Mouse (Mus musculus): ENCODE measurements around the gene R3hdml. TPM values are rescaled to one million over a fixed set of nuclear protein-coding genes. Genes with fewer than 3 reads are reported as not detected.
A peak's percentile ranks its signal among the peaks of the same experiment; 100 is the strongest.

R3hdml gene
- polyA plus RNA-seq (2014; fragmentation: Nextera tagmentation; extraction: Ambion mirVana) = 0.26 and 0.29 TPM in 2 replicates

DNA sequence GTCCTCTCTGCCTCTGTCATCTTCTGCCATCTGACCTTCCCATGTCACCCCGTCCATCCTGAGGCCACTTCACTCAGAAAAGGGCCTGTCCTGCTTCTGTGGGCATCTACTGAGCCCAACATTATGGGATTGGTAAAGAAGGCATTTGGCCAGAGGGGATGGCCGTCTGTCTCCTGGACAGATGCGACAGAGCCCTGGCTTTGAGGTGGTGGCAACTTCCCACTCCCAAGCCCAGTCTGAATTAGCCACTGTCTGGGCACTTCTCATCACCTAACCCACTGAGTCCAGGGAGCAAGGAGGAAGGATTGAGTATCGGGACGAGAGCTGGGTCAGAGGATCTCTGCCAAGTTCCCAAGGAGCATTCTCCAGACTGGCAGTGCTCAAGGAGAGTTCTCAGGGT is at the start of gene R3hdml:
TSS of gene R3hdml (plus strand) at position 301 of the 400 bp plus-strand sequence.
- H3K4me2 ChIP-seq (replicated peaks) = no peak within 1 kb of the TSS
- no peak for DNase-seq (ENCODE audit: low spot score)
- H3K9me3 ChIP-seq (ENCODE audit: control insufficient read depth, low read length) = no peaks in the 10 kb centered on the region
- H3K27ac ChIP-seq = no peak within 1 kb of the TSS
- 76% methylated on average over 5 of the region's 5 CpGs for WGBS
- ATAC-seq (ENCODE audit: low FRiP score) = no peak
- no peak within 1 kb of the TSS for H3K9ac ChIP-seq
- no peak within 1 kb of the TSS for H3K4me3 ChIP-seq (replicated peaks; ENCODE audit: low read length)
- H3K27me3 ChIP-seq (ENCODE audit: control insufficient read depth, insufficient read depth, low read length) = no peaks in the 10 kb centered on the region
- H3K36me3 ChIP-seq (replicated peaks; ENCODE audit: control insufficient read depth, insufficient read depth) = no peaks in the 10 kb centered on the region
- H3K4me1 ChIP-seq (replicated peaks; ENCODE audit: control insufficient read depth, insufficient read depth, low read length) = no peaks in the 10 kb centered on the region

- no peak overlapping the region for H3K27ac ChIP-seq
- ATAC-seq (ENCODE audit: low FRiP score) (no peak), DNase-seq (ENCODE audit: low spot score) (no peak)
- H3K4me3 ChIP-seq (replicated peaks; ENCODE audit: low read length) = no peak overlapping the region
- no peaks in the 10 kb centered on the region for H3K27me3 ChIP-seq (ENCODE audit: control insufficient read depth, insufficient read depth, low read length)
- no peak overlapping the region for H3K4me2 ChIP-seq (replicated peaks)
- peaks cover 27% of the 10 kb centered on the region for H3K36me3 ChIP-seq (replicated peaks; ENCODE audit: control insufficient read depth, insufficient read depth)
- WGBS = 67% methylated on average over 6 of the region's 6 CpGs
- no peak overlapping the region for H3K9ac ChIP-seq
- H3K9me3 ChIP-seq (ENCODE audit: control insufficient read depth, low read length) = no peaks in the 10 kb centered on the region
- H3K4me1 ChIP-seq (replicated peaks; ENCODE audit: control insufficient read depth, insufficient read depth, low read length) = peaks cover 22% of the 10 kb centered on the region
Observed at GRCm38 (mm10) chr2:163443543-163443942, 48.6 kb upstream of the R3hdml start.

GRCm38 (mm10) chr2:163444017-163444416 is 48.1 kb upstream of the R3hdml start:
- Histone ChIP-seq H3K9me3 (ENCODE audit: control insufficient read depth, low read length) (no peaks in the 10 kb centered on the region), H3K9ac (no peak overlapping the region), H3K4me3 (replicated peaks; ENCODE audit: low read length) (no peak overlapping the region), H3K27ac (no peak overlapping the region), H3K4me1 (replicated peaks; ENCODE audit: control insufficient read depth, insufficient read depth, low read length) (peaks cover 22% of the 10 kb centered on the region), H3K36me3 (replicated peaks; ENCODE audit: control insufficient read depth, insufficient read depth) (peaks cover 32% of the 10 kb centered on the region), H3K27me3 (ENCODE audit: control insufficient read depth, insufficient read depth, low read length) (no peaks in the 10 kb centered on the region), H3K4me2 (replicated peaks) (no peak overlapping the region)
- no peak for ATAC-seq (ENCODE audit: low FRiP score)
- no peak for DNase-seq (ENCODE audit: low spot score)
- 76% methylated on average over 7 of the region's 7 CpGs for WGBS

GRCm38 (mm10) chr2:163447375-163447774 is 44.7 kb upstream of the R3hdml start:
- Histone ChIP-seq H3K36me3 (replicated peaks; ENCODE audit: control insufficient read depth, insufficient read depth) (peaks cover 60% of the 10 kb centered on the region), H3K9ac (no peak overlapping the region), H3K27ac (no peak overlapping the region), H3K27me3 (ENCODE audit: control insufficient read depth, insufficient read depth, low read length) (no peaks in the 10 kb centered on the region), H3K4me2 (replicated peaks) (no peak overlapping the region), H3K9me3 (ENCODE audit: control insufficient read depth, low read length) (no peaks in the 10 kb centered on the region), H3K4me3 (replicated peaks; ENCODE audit: low read length) (no peak overlapping the region), H3K4me1 (replicated peaks; ENCODE audit: control insufficient read depth, insufficient read depth, low read length) (no peaks in the 10 kb centered on the region)
- no peak for ATAC-seq (ENCODE audit: low FRiP score)
- 90% methylated on average over 12 of the region's 12 CpGs for WGBS
- DNase-seq (ENCODE audit: low spot score) = no peak

- Histone ChIP-seq H3K4me1 (replicated peaks; ENCODE audit: control insufficient read depth, insufficient read depth, low read length) (no peaks in the 10 kb centered on the region), H3K27ac (no peak overlapping the region), H3K9ac (no peak overlapping the region), H3K4me2 (replicated peaks) (no peak overlapping the region), H3K36me3 (replicated peaks; ENCODE audit: control insufficient read depth, insufficient read depth) (peaks cover 78% of the 10 kb centered on the region), H3K9me3 (ENCODE audit: control insufficient read depth, low read length) (no peaks in the 10 kb centered on the region), H3K27me3 (ENCODE audit: control insufficient read depth, insufficient read depth, low read length) (no peaks in the 10 kb centered on the region), H3K4me3 (replicated peaks; ENCODE audit: low read length) (no peak overlapping the region)
- WGBS = 68% methylated on average over 3 of the region's 3 CpGs
- no peak for DNase-seq (ENCODE audit: low spot score)
- ATAC-seq (ENCODE audit: low FRiP score) = no peak
Observed at GRCm38 (mm10) chr2:163449276-163449675, 42.8 kb upstream of the R3hdml start.

DNA sequence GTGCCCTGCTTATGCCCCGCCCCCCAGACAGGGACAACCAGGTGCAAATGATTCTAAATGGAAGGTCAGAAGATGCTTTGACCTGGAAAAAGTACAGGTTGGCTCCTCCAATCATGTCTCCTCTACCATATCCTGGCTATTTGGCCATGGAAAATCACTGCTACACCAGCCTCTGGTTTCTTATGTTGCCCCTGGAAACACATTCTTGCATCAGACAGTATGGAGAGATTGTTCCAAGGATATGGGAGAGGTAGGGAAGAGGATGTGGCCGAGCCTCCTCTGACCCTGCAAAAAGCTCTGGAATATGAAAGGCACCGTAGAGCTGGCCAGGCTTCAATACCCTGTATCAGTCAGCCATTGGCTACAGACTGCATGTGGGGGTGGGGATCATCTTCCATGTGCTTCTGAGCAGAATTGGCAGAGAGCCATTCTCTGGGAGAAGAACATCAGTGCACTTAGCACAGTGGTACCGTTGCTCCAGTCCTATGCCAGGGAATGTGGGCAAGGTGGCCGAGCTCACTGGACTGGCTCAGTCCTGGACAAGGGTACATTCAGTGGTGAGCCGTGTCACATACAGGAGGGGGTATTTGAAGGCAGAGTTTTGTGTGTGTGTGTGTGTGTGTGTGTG is 41.3 kb upstream of the R3hdml start:
- no peak overlapping the region for H3K4me2 ChIP-seq (replicated peaks)
- ATAC-seq (ENCODE audit: low FRiP score) (peak; percentile 37; the same call in 1 of the 2 replicates), DNase-seq (ENCODE audit: low spot score) (no peak)
- H3K27ac ChIP-seq = no peak overlapping the region
- no peaks in the 10 kb centered on the region for H3K9me3 ChIP-seq (ENCODE audit: control insufficient read depth, low read length)
- H3K4me1 ChIP-seq (replicated peaks; ENCODE audit: control insufficient read depth, insufficient read depth, low read length) = no peaks in the 10 kb centered on the region
- H3K27me3 ChIP-seq (ENCODE audit: control insufficient read depth, insufficient read depth, low read length) = no peaks in the 10 kb centered on the region
- H3K9ac ChIP-seq = no peak overlapping the region
- H3K36me3 ChIP-seq (replicated peaks; ENCODE audit: control insufficient read depth, insufficient read depth) = peaks cover 92% of the 10 kb centered on the region
- no peak overlapping the region for H3K4me3 ChIP-seq (replicated peaks; ENCODE audit: low read length)
- 74% methylated on average over 6 of the region's 6 CpGs for WGBS

DNA sequence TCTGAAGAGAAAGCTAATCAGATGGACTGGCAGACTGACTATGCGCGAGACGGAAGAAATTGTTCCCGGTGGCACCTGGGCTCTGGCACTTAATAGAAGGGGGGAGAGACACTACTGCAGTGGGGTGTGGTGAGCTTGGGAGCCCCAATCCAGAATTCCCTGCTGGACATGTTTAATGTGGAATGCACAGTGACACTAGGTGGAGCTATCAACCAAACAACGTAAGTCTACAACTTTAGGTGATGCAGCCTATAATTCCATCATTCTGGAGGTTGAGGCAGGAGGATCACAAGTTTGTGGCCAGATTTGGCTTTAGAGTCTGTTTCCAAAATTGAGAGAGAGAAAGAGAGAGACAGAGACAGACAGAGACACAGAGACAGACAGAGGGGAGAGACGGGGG is 39.4 kb upstream of the R3hdml start:
- ATAC-seq (ENCODE audit: low FRiP score) = no peak
- 88% methylated on average over 6 of the region's 6 CpGs for WGBS
- Histone ChIP-seq H3K9me3 (ENCODE audit: control insufficient read depth, low read length) (no peaks in the 10 kb centered on the region), H3K4me3 (replicated peaks; ENCODE audit: low read length) (no peak overlapping the region), H3K9ac (no peak overlapping the region), H3K27me3 (ENCODE audit: control insufficient read depth, insufficient read depth, low read length) (no peaks in the 10 kb centered on the region), H3K27ac (no peak overlapping the region), H3K4me1 (replicated peaks; ENCODE audit: control insufficient read depth, insufficient read depth, low read length) (no peaks in the 10 kb centered on the region), H3K4me2 (replicated peaks) (no peak overlapping the region), H3K36me3 (replicated peaks; ENCODE audit: control insufficient read depth, insufficient read depth) (peaks cover 74% of the 10 kb centered on the region)
- no peak for DNase-seq (ENCODE audit: low spot score)

GRCm38 (mm10) chr2:163453378-163453777 is 38.7 kb upstream of the R3hdml start:
- H3K36me3 ChIP-seq (replicated peaks; ENCODE audit: control insufficient read depth, insufficient read depth) = peaks cover 68% of the 10 kb centered on the region
- 91% methylated on average over 13 of the region's 13 CpGs for WGBS
- no peak for DNase-seq (ENCODE audit: low spot score)

GRCm38 (mm10) chr2:163458539-163459265 is 33.4 kb upstream of the R3hdml start:
- DNase-seq (ENCODE audit: low spot score) = no peak
- H3K27me3 ChIP-seq (ENCODE audit: control insufficient read depth, insufficient read depth, low read length) = no peaks in the 10 kb centered on the region
- H3K4me3 ChIP-seq (replicated peaks; ENCODE audit: low read length) = no peak overlapping the region
- no peaks in the 10 kb centered on the region for H3K9me3 ChIP-seq (ENCODE audit: control insufficient read depth, low read length)
- H3K36me3 ChIP-seq (replicated peaks; ENCODE audit: control insufficient read depth, insufficient read depth) = peaks cover 21% of the 10 kb centered on the region
- WGBS = 56% methylated on average over 27 of the region's 27 CpGs
- ATAC-seq (ENCODE audit: low FRiP score) = peak; percentile 46; the same call in 1 of the 2 replicates
- H3K4me1 ChIP-seq (replicated peaks; ENCODE audit: control insufficient read depth, insufficient read depth, low read length) = no peaks in the 10 kb centered on the region
- H3K27ac ChIP-seq = 0 out of 2 replicates have a peak overlapping the region, but pooled peaks have one; percentile 44
- no peak overlapping the region for H3K9ac ChIP-seq
- H3K4me2 ChIP-seq (replicated peaks) = peak overlapping the region; percentile 43

More at GRCm38 (mm10) chr2:163453378-163453777, 38.7 kb upstream of the R3hdml start:
- H3K27me3 ChIP-seq (ENCODE audit: control insufficient read depth, insufficient read depth, low read length) = no peaks in the 10 kb centered on the region
- H3K27ac ChIP-seq = no peak overlapping the region
- no peak overlapping the region for H3K4me3 ChIP-seq (replicated peaks; ENCODE audit: low read length)
- no peak for ATAC-seq (ENCODE audit: low FRiP score)
- no peak overlapping the region for H3K9ac ChIP-seq
- H3K9me3 ChIP-seq (ENCODE audit: control insufficient read depth, low read length) = no peaks in the 10 kb centered on the region
- no peaks in the 10 kb centered on the region for H3K4me1 ChIP-seq (replicated peaks; ENCODE audit: control insufficient read depth, insufficient read depth, low read length)
- H3K4me2 ChIP-seq (replicated peaks) = no peak overlapping the region
